Mouse (Mus musculus): ENCODE data around the gene Rpl18a. TPM values are rescaled to one million over a fixed set of nuclear protein-coding genes. Genes with fewer than 3 reads are reported as not detected.
A peak's percentile ranks its signal among the peaks of the same experiment; 100 is the strongest.

Gene Rpl18a
- polyA plus RNA-seq, 1 experiment: 441 TPM

- TF ChIP-seq GATA1 (IDR thresholded peaks at IDR 0.05; ENCODE audit: low read length): no peak
- TF ChIP-seq TAL1 (IDR thresholded peaks at IDR 0.05; ENCODE audit: low read length): no peak
- Histone ChIP-seq H3K36me3 (ENCODE audit: control insufficient read depth) (no peaks in the 10 kb centered on the region), H3K9me3 (ENCODE audit: control insufficient read depth, low read length) (no peaks in the 10 kb centered on the region), H3K27me3 (ENCODE audit: control insufficient read depth) (peaks cover 41% of the 10 kb centered on the region), H3K4me3 (replicated peaks) (no peak overlapping the region), H3K4me1 (ENCODE audit: control insufficient read depth) (peaks cover 17% of the 10 kb centered on the region)
Observed at GRCm38 (mm10) chr8:70879500-70879899, 17.7 kb downstream of the Rpl18a start.

- Histone ChIP-seq H3K9me3 (ENCODE audit: control insufficient read depth, low read length) (no peaks in the 10 kb centered on the region), H3K4me3 (replicated peaks) (no peak overlapping the region)
- TF ChIP-seq GATA1 (IDR thresholded peaks at IDR 0.05; ENCODE audit: low read length): no peak
- no peak for TF ChIP-seq TAL1 (IDR thresholded peaks at IDR 0.05; ENCODE audit: low read length)
Observed at GRCm38 (mm10) chr8:70878178-70878577, 19.0 kb downstream of the Rpl18a start.

GRCm38 (mm10) chr8:70876382-70876781, 20.8 kb downstream of the Rpl18a start:
- Histone ChIP-seq H3K27me3 (ENCODE audit: control insufficient read depth) (peaks cover 26% of the 10 kb centered on the region), H3K36me3 (ENCODE audit: control insufficient read depth) (peaks cover 4% of the 10 kb centered on the region), H3K4me3 (replicated peaks) (no peak overlapping the region), H3K9me3 (ENCODE audit: control insufficient read depth, low read length) (no peaks in the 10 kb centered on the region), H3K4me1 (ENCODE audit: control insufficient read depth) (peaks cover 42% of the 10 kb centered on the region)
- TF ChIP-seq TAL1 (IDR thresholded peaks at IDR 0.05; ENCODE audit: low read length): no peak
- no peak for TF ChIP-seq GATA1 (IDR thresholded peaks at IDR 0.05; ENCODE audit: low read length)

More at GRCm38 (mm10) chr8:70878178-70878577, 19.0 kb downstream of the Rpl18a start:
- H3K4me1 ChIP-seq (ENCODE audit: control insufficient read depth): peaks cover 27% of the 10 kb centered on the region
- peaks cover 34% of the 10 kb centered on the region for H3K27me3 ChIP-seq (ENCODE audit: control insufficient read depth)
- H3K36me3 ChIP-seq (ENCODE audit: control insufficient read depth): no peaks in the 10 kb centered on the region

- H3K9me3 ChIP-seq (ENCODE audit: control insufficient read depth, low read length): no peaks in the 10 kb centered on the region
- H3K36me3 ChIP-seq (ENCODE audit: control insufficient read depth): peaks cover 13% of the 10 kb centered on the region
- no peak for TF ChIP-seq TAL1 (IDR thresholded peaks at IDR 0.05; ENCODE audit: low read length)
- no peak for TF ChIP-seq GATA1 (IDR thresholded peaks at IDR 0.05; ENCODE audit: low read length)
- peaks cover 9% of the 10 kb centered on the region for H3K27me3 ChIP-seq (ENCODE audit: control insufficient read depth)
- H3K4me3 ChIP-seq (replicated peaks): no peak overlapping the region
- peaks cover 53% of the 10 kb centered on the region for H3K4me1 ChIP-seq (ENCODE audit: control insufficient read depth)
Observed at GRCm38 (mm10) chr8:70874441-70874840, 22.8 kb downstream of the Rpl18a start.

GRCm38 (mm10) chr8:70873364-70873985, 23.7 kb downstream of the Rpl18a start, which contains the start of gene Ccdc124:
Gene Ccdc124, minus strand, starts transcription at chr8:70873935.
- Histone ChIP-seq H3K4me1 (ENCODE audit: control insufficient read depth) (peaks cover 63% of the 10 kb centered on the region), H3K9me3 (ENCODE audit: control insufficient read depth, low read length) (no peaks in the 10 kb centered on the region), H3K36me3 (ENCODE audit: control insufficient read depth) (peaks cover 18% of the 10 kb centered on the region), H3K27me3 (ENCODE audit: control insufficient read depth) (peaks cover 5% of the 10 kb centered on the region), H3K4me3 (replicated peaks) (peak within 1 kb of the TSS; percentile 89)
- no peak for TF ChIP-seq GATA1 (IDR thresholded peaks at IDR 0.05; ENCODE audit: low read length)
- TF ChIP-seq TAL1 (IDR thresholded peaks at IDR 0.05; ENCODE audit: low read length): no peak

- peaks cover 67% of the 10 kb centered on the region for H3K4me1 ChIP-seq (ENCODE audit: control insufficient read depth)
- peak overlapping the region; percentile 89 for H3K4me3 ChIP-seq (replicated peaks)
- TF ChIP-seq GATA1 (IDR thresholded peaks at IDR 0.05; ENCODE audit: low read length) (no peak), TAL1 (IDR thresholded peaks at IDR 0.05; ENCODE audit: low read length) (no peak)
- peaks cover 24% of the 10 kb centered on the region for H3K36me3 ChIP-seq (ENCODE audit: control insufficient read depth)
- no peaks in the 10 kb centered on the region for H3K9me3 ChIP-seq (ENCODE audit: control insufficient read depth, low read length)
- H3K27me3 ChIP-seq (ENCODE audit: control insufficient read depth): no peaks in the 10 kb centered on the region
Observed at GRCm38 (mm10) chr8:70872643-70873363, 24.4 kb downstream of the Rpl18a start.

- Histone ChIP-seq H3K4me1 (ENCODE audit: control insufficient read depth) (peaks cover 73% of the 10 kb centered on the region), H3K36me3 (ENCODE audit: control insufficient read depth) (peaks cover 31% of the 10 kb centered on the region), H3K27me3 (ENCODE audit: control insufficient read depth) (no peaks in the 10 kb centered on the region), H3K9me3 (ENCODE audit: control insufficient read depth, low read length) (no peaks in the 10 kb centered on the region), H3K4me3 (replicated peaks) (peak overlapping the region; percentile 47)
- no peak for TF ChIP-seq TAL1 (IDR thresholded peaks at IDR 0.05; ENCODE audit: low read length)
- no peak for TF ChIP-seq GATA1 (IDR thresholded peaks at IDR 0.05; ENCODE audit: low read length)
Observed at GRCm38 (mm10) chr8:70871195-70871807, 25.9 kb downstream of the Rpl18a start.

- H3K9me3 ChIP-seq (ENCODE audit: control insufficient read depth, low read length): peaks cover 4% of the 10 kb centered on the region; the same call in 1 of the 2 replicates
- H3K4me3 ChIP-seq (replicated peaks): no peak overlapping the region
- peaks cover 31% of the 10 kb centered on the region for H3K36me3 ChIP-seq (ENCODE audit: control insufficient read depth)
- peaks cover 11% of the 10 kb centered on the region for H3K27me3 ChIP-seq (ENCODE audit: control insufficient read depth)
- H3K4me1 ChIP-seq (ENCODE audit: control insufficient read depth): peaks cover 83% of the 10 kb centered on the region
- no peak for TF ChIP-seq GATA1 (IDR thresholded peaks at IDR 0.05; ENCODE audit: low read length)
- no peak for TF ChIP-seq TAL1 (IDR thresholded peaks at IDR 0.05; ENCODE audit: low read length)
Observed at GRCm38 (mm10) chr8:70869601-70870041, 27.6 kb downstream of the Rpl18a start.

GRCm38 (mm10) chr8:70869199-70869571, 28.0 kb downstream of the Rpl18a start:
- Histone ChIP-seq H3K4me3 (replicated peaks) (peak overlapping the region; percentile 56), H3K9me3 (ENCODE audit: control insufficient read depth, low read length) (peaks cover 5% of the 10 kb centered on the region; the same call in 1 of the 2 replicates), H3K27me3 (ENCODE audit: control insufficient read depth) (peaks cover 16% of the 10 kb centered on the region), H3K36me3 (ENCODE audit: control insufficient read depth) (peaks cover 31% of the 10 kb centered on the region), H3K4me1 (ENCODE audit: control insufficient read depth) (peaks cover 83% of the 10 kb centered on the region)
- TF ChIP-seq TAL1 (IDR thresholded peaks at IDR 0.05; ENCODE audit: low read length) (no peak), GATA1 (IDR thresholded peaks at IDR 0.05; ENCODE audit: low read length) (no peak)

All from erythroblast, embryonic 14.5 days (primary cell).